Mouse (Mus musculus): Measurements from ENCODE around the gene Adk. TPM values are rescaled to one million over a fixed set of nuclear protein-coding genes. Genes with fewer than 3 reads are reported as not detected.
"Not testable (repeated sequence)": the region's sequence is repeated elsewhere in the genome, so short reads cannot be mapped to it uniquely, and the experiment has no call there.

Gene Adk
- total and polyA plus RNA-seq, 2 experiments from 2014 or later, result 126 to 246 TPM

DNA sequence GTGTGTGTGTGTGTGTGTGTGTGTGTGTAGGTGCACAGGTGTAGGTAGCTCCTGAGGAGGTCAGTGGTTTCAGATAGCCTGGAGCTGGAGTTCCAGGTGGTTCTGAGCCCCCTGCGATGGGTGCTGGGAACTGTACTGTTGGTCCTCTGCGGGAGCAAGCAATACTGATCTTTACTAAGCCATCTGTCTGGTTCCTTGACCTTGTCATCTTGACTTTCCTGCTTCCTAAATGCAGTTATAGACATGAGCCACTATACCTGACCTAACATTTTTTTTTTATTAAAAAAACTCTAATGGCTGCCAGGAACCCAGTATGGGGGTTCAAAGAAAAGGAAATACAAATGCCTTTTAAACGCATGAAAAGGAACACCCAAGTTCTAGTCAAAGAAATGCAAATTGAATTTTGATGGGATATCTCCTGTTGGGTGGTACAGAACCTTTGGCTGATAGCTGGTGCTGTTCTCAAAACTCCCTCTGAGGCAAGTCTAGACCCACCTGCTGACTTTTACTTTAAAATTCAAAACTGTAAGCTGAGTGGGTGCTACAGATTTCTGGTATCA, 433.7 kb downstream of the Adk start:
- H3K4me2 ChIP-seq (ENCODE audit: low read depth, low read length), result no peak overlapping the region
- H3K4me1 ChIP-seq (ENCODE audit: control insufficient read depth, insufficient read depth), result no peaks in the 10 kb centered on the region
- WGBS, result 90% methylated on average over 3 of the region's 3 CpGs
- H3K9me3 ChIP-seq (replicated peaks; ENCODE audit: control insufficient read depth, low read length), result no peaks in the 10 kb centered on the region
- no peaks in the 10 kb centered on the region for H3K36me3 ChIP-seq (replicated peaks; ENCODE audit: control insufficient read depth, insufficient read depth, low read length)
- ATAC-seq (ENCODE audit: insufficient read depth, low read depth) (no peak), DNase-seq (ENCODE audit: low spot score) (no peak)
- TF ChIP-seq EP300 (IDR thresholded peaks at IDR 0.05; ENCODE audit: low read depth) (no peak), CTCF (IDR thresholded peaks at IDR 0.05; ENCODE audit: low read depth) (no peak)
- H3K9ac ChIP-seq (replicated peaks; ENCODE audit: low read depth, low read length), result no peak overlapping the region
- no peak overlapping the region for H3K4me3 ChIP-seq (ENCODE audit: low read depth, low read length)
- no peak overlapping the region for H3K27ac ChIP-seq (ENCODE audit: low read depth)
- no peaks in the 10 kb centered on the region for H3K27me3 ChIP-seq (ENCODE audit: control insufficient read depth, insufficient read depth, low read length)

DNA sequence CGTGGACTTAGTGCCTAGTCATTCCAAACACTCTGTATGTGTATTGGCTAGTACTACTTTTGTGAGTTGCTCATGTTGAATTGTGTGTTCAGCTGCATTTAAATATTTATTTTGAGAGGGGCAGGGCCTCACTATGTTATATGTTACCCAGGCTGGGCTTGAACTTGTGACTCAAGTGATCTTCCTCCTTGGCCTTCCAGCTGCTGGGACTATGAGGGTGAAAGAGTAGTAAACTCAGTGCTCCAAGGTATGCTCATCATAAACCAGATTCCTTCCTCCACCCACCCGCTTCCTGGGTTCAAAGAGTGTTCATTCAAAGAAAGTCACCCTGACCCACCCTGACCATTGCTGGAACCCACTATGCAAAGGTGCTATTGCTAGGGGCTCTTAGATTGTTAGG, 434.8 kb downstream of the Adk start:
- H3K4me1 ChIP-seq (ENCODE audit: control insufficient read depth, insufficient read depth); H3K9ac ChIP-seq (replicated peaks; ENCODE audit: low read depth, low read length); H3K27ac ChIP-seq (ENCODE audit: low read depth); H3K4me2 ChIP-seq (ENCODE audit: low read depth, low read length); DNase-seq (ENCODE audit: low spot score); H3K9me3 ChIP-seq (replicated peaks; ENCODE audit: control insufficient read depth, low read length); ATAC-seq (ENCODE audit: insufficient read depth, low read depth); H3K36me3 ChIP-seq (replicated peaks; ENCODE audit: control insufficient read depth, insufficient read depth, low read length); H3K4me3 ChIP-seq (ENCODE audit: low read depth, low read length); H3K27me3 ChIP-seq (ENCODE audit: control insufficient read depth, insufficient read depth, low read length): not testable (repeated sequence)
- WGBS, result 89% methylated on average over 2 of the region's 2 CpGs

DNA sequence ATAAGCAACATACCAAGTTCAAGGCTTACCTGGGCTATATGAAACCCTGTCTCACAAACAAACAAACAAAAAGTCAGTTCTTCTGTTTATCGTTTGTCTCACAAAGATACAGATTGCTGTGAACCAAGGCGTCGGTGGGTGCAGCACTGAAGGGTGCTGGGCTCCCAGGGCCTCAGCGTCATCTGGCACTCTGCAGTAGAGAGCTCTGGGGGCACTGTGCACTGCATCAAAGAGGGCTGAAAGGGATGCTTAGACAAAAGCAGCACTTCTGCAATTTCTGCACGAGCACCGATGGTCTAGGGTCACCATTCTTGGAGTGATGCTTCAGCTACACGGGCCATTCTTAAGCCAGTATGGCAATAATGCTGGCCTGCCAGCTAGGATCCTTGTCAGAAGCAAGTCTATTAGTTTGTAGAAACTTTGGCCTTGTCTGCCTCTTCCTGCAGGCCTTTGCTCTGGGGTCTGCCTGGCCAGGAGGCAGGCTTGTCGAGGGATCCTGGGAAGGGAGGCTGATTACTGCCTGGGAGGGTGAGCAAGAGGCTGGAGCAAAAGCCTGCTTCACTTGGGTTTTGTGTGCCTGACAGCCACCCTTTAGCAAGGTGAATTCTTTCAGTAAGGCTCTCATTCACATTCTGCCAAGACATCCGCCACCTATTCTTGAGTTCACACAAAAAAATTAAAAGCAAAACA, 436.2 kb downstream of the Adk start:
- not testable (repeated sequence) for H3K9me3 ChIP-seq (replicated peaks; ENCODE audit: control insufficient read depth, low read length); H3K4me3 ChIP-seq (ENCODE audit: low read depth, low read length); H3K36me3 ChIP-seq (replicated peaks; ENCODE audit: control insufficient read depth, insufficient read depth, low read length); H3K27ac ChIP-seq (ENCODE audit: low read depth); H3K9ac ChIP-seq (replicated peaks; ENCODE audit: low read depth, low read length); H3K27me3 ChIP-seq (ENCODE audit: control insufficient read depth, insufficient read depth, low read length); H3K4me2 ChIP-seq (ENCODE audit: low read depth, low read length); DNase-seq (ENCODE audit: low spot score); ATAC-seq (ENCODE audit: insufficient read depth, low read depth); H3K4me1 ChIP-seq (ENCODE audit: control insufficient read depth, insufficient read depth)
- WGBS, result 77% methylated on average over 7 of the region's 9 CpGs

GRCm38 (mm10) chr14:21489116-21489485, 436.7 kb downstream of the Adk start:
- ATAC-seq (ENCODE audit: insufficient read depth, low read depth), result no peak
- WGBS, result 91% methylated on average over 3 of the region's 3 CpGs
- Histone ChIP-seq H3K4me3 (ENCODE audit: low read depth, low read length) (no peak overlapping the region), H3K27me3 (ENCODE audit: control insufficient read depth, insufficient read depth, low read length) (no peaks in the 10 kb centered on the region), H3K27ac (ENCODE audit: low read depth) (no peak overlapping the region), H3K36me3 (replicated peaks; ENCODE audit: control insufficient read depth, insufficient read depth, low read length) (no peaks in the 10 kb centered on the region), H3K4me2 (ENCODE audit: low read depth, low read length) (no peak overlapping the region), H3K9me3 (replicated peaks; ENCODE audit: control insufficient read depth, low read length) (no peaks in the 10 kb centered on the region), H3K9ac (replicated peaks; ENCODE audit: low read depth, low read length) (no peak overlapping the region), H3K4me1 (ENCODE audit: control insufficient read depth, insufficient read depth) (no peaks in the 10 kb centered on the region)
- no peak for DNase-seq (ENCODE audit: low spot score)
- TF ChIP-seq EP300 (IDR thresholded peaks at IDR 0.05; ENCODE audit: low read depth) (no peak), CTCF (IDR thresholded peaks at IDR 0.05; ENCODE audit: low read depth) (no peak)

DNA sequence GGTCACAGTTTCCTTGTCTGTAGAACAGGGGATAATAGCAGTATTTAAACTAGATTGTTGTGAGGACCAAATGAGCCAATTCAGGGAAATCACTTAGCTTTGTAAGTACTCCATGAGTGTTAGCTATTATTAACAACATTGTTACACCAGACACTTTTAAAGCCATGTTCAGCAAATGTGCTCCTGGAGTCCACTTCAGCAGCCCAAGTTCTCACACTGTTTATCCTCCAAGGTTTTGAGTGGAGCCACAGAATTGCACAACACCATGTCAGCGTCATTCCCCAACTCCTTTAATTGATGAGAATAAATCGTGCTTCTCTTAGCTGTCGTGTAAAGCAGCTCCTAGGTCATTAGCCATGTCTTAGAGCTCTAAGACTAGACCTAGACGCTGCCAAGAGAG, 437.8 kb downstream of the Adk start:
- Histone ChIP-seq H3K36me3 (replicated peaks; ENCODE audit: control insufficient read depth, insufficient read depth, low read length) (no peaks in the 10 kb centered on the region), H3K4me1 (ENCODE audit: control insufficient read depth, insufficient read depth) (no peaks in the 10 kb centered on the region), H3K9ac (replicated peaks; ENCODE audit: low read depth, low read length) (no peak overlapping the region), H3K27ac (ENCODE audit: low read depth) (no peak overlapping the region), H3K4me2 (ENCODE audit: low read depth, low read length) (no peak overlapping the region), H3K4me3 (ENCODE audit: low read depth, low read length) (no peak overlapping the region), H3K27me3 (ENCODE audit: control insufficient read depth, insufficient read depth, low read length) (no peaks in the 10 kb centered on the region), H3K9me3 (replicated peaks; ENCODE audit: control insufficient read depth, low read length) (no peaks in the 10 kb centered on the region)
- ATAC-seq (ENCODE audit: insufficient read depth, low read depth), result no peak
- DNase-seq (ENCODE audit: low spot score), result no peak
- TF ChIP-seq CTCF (IDR thresholded peaks at IDR 0.05; ENCODE audit: low read depth) (no peak), EP300 (IDR thresholded peaks at IDR 0.05; ENCODE audit: low read depth) (no peak)
- WGBS, result 78% methylated on average over 4 of the region's 4 CpGs

Other genes with a start within 250 kb of the Adk start
- gene Plau, start 215.9 kb upstream of the Adk start, total RNA-seq (2014; rRNA removed; ENCODE audit: low replicate concordance), result 3.3 and 4.2 TPM in 2 replicates
- 0.84 and 0.89 TPM in 2 replicates for gene Plau, start 215.9 kb upstream of the Adk start, polyA plus RNA-seq (2015; fragmentation: Nextera tagmentation; extraction: Ambion mirVana)
- gene Vcl, start 123.2 kb upstream of the Adk start, total RNA-seq (2014; rRNA removed; ENCODE audit: low replicate concordance), result 124 and 140 TPM in 2 replicates
- gene Vcl, start 123.2 kb upstream of the Adk start, polyA plus RNA-seq (2015; fragmentation: Nextera tagmentation; extraction: Ambion mirVana), result 42.3 and 50.2 TPM in 2 replicates
- 63.7 and 65.4 TPM in 2 replicates for gene Ap3m1, start 66 bp upstream of the Adk start, total RNA-seq (2014; rRNA removed; ENCODE audit: low replicate concordance)
- gene Ap3m1, start 66 bp upstream of the Adk start, polyA plus RNA-seq (2015; fragmentation: Nextera tagmentation; extraction: Ambion mirVana), result 43.6 and 44.7 TPM in 2 replicates

Data from heart, postnatal 0 days (tissue).